Mouse (Mus musculus): ENCODE data around the gene Rph3a. TPM values are rescaled to one million over a fixed set of nuclear protein-coding genes. Genes with fewer than 3 reads are reported as not detected.
"Not testable (repeated sequence)": the region's sequence is repeated elsewhere in the genome, so short reads cannot be mapped to it uniquely, and the experiment has no call there.

Gene Rph3a
- polyA plus RNA-seq, 1 experiment from 2014 or later, result 0.57 TPM

DNA sequence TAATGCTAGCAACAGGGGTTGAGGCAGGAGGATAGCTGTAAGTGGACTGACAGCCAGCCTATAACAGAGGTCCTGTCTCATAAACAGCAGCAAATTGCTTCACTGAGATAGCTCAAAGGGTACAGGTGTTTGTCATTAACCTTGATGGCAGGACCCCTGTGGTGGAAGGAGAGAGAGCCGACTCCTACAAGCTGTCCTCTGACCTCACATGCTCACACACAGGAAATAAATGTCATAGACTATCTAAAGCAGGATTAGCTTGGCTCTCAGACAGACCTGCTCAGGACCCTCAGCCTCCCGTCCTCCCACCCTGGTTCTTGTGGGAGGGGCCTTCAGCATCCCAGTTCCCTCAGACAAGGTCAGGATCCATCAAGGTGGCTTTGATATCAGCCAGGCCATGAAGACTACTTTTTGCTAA, 117.6 kb downstream of the Rph3a start:
- Histone ChIP-seq H3K4me2 (no peak overlapping the region), H3K9me3 (ENCODE audit: control insufficient read depth, low read length) (no peaks in the 10 kb centered on the region), H3K4me1 (ENCODE audit: control insufficient read depth, insufficient read depth, low read length) (no peaks in the 10 kb centered on the region), H3K36me3 (ENCODE audit: control insufficient read depth, insufficient read depth, low read length) (no peaks in the 10 kb centered on the region), H3K27ac (ENCODE audit: low read depth, low read length) (no peak overlapping the region), H3K27me3 (ENCODE audit: control insufficient read depth, insufficient read depth, low read length) (no peaks in the 10 kb centered on the region), H3K4me3 (ENCODE audit: low read depth, low read length) (no peak overlapping the region), H3K9ac (ENCODE audit: low read length) (no peak overlapping the region)
- ATAC-seq (ENCODE audit: low FRiP score) (no peak), DNase-seq (ENCODE audit: low spot score, missing footprints) (no peak)
- WGBS, result 70% methylated on average over 2 of the region's 2 CpGs

DNA sequence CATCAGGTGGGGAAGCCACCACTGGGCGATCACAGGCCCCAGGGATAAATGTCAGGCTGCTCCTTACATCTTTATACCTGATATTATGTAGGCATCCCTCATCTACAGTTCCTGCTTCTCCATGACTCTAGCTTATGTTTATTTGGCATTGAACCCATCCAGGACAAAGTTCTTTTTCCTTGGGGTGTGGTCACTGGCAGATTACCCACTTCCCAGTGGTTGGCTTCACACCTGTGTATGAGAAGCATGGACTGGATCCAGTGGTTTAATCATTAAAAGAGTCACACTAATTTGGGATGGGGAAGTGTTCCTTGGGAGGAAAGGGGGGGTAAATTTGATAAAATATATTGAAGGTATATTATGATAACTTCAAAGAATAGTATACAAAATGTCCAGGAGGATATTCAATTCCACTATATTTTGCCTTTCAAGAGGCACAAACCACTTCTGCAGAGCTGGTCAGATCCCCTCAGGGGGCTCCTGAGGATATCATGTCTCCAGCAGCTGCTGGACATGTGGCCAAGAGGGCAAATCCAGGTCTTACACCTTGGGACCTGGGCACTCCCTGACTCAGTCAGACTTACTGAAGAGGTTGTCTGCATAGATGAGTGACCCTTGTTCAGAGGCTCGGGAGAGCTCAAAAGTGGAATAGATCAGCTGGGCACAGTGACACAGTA, 118.2 kb downstream of the Rph3a start:
- H3K4me1 ChIP-seq (ENCODE audit: control insufficient read depth, insufficient read depth, low read length); H3K27ac ChIP-seq (ENCODE audit: low read depth, low read length); H3K9me3 ChIP-seq (ENCODE audit: control insufficient read depth, low read length); H3K27me3 ChIP-seq (ENCODE audit: control insufficient read depth, insufficient read depth, low read length); H3K9ac ChIP-seq (ENCODE audit: low read length); H3K4me3 ChIP-seq (ENCODE audit: low read depth, low read length); H3K4me2 ChIP-seq; ATAC-seq (ENCODE audit: low FRiP score); H3K36me3 ChIP-seq (ENCODE audit: control insufficient read depth, insufficient read depth, low read length); DNase-seq (ENCODE audit: low spot score, missing footprints): not testable (repeated sequence)
- WGBS, result 86% methylated on average over 2 of the region's 2 CpGs

DNA sequence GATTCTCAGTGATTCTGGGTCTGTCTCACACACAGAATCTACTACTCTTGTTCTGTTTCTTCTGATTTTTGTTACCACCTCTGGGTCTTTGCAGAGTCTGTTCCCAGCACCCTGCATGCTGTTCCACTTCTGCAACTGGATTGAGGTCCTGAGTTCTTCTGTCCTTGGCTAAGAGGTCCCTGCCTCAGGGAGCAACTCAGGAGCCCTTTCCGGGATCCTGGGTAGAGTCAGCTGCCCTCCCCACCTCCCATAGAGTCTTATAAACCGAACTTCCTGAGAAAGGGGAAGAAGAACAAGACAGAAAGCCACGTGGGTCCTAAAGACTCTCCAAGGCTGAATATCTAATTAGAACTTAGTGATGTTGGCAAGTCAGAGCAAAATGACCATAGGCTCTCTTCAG, 118.9 kb downstream of the Rph3a start:
- Histone ChIP-seq H3K4me2 (no peak overlapping the region), H3K4me3 (ENCODE audit: low read depth, low read length) (no peak overlapping the region), H3K27ac (ENCODE audit: low read depth, low read length) (no peak overlapping the region), H3K4me1 (ENCODE audit: control insufficient read depth, insufficient read depth, low read length) (no peaks in the 10 kb centered on the region), H3K9me3 (ENCODE audit: control insufficient read depth, low read length) (no peaks in the 10 kb centered on the region), H3K9ac (ENCODE audit: low read length) (no peak overlapping the region), H3K27me3 (ENCODE audit: control insufficient read depth, insufficient read depth, low read length) (no peaks in the 10 kb centered on the region), H3K36me3 (ENCODE audit: control insufficient read depth, insufficient read depth, low read length) (no peaks in the 10 kb centered on the region)
- ATAC-seq (ENCODE audit: low FRiP score) (no peak), DNase-seq (ENCODE audit: low spot score, missing footprints) (no peak)
- WGBS, result 49% methylated on average over 3 of the region's 3 CpGs

Other genes with a start within 250 kb of the Rph3a start
- gene Oas3, start 232.4 kb downstream of the Rph3a start, polyA plus RNA-seq (2014; fragmentation: Nextera tagmentation; extraction: Ambion mirVana), result 0.11 and 0.20 TPM in 2 replicates
- 0.12 TPM in 1 of 2 replicates, not detected in the other for gene Oas1e, start 214.6 kb downstream of the Rph3a start, polyA plus RNA-seq (2014; fragmentation: Nextera tagmentation; extraction: Ambion mirVana)
- 0.14 and 0.15 TPM in 2 replicates for gene Oas1c, start 197.6 kb downstream of the Rph3a start, polyA plus RNA-seq (2014; fragmentation: Nextera tagmentation; extraction: Ambion mirVana)
- 0.08 TPM in 1 of 2 replicates, not detected in the other for gene Oas1f, start 162.7 kb downstream of the Rph3a start, polyA plus RNA-seq (2014; fragmentation: Nextera tagmentation; extraction: Ambion mirVana)
- gene Oas1h, start 148.7 kb downstream of the Rph3a start, polyA plus RNA-seq (2014; fragmentation: Nextera tagmentation; extraction: Ambion mirVana), result not detected in 2 replicates
- gene Oas1g, start 122.5 kb downstream of the Rph3a start, polyA plus RNA-seq (2014; fragmentation: Nextera tagmentation; extraction: Ambion mirVana), result 0.11 TPM in 1 of 2 replicates, not detected in the other
- 0.72 and 0.89 TPM in 2 replicates for gene Oas1a, start 102.6 kb downstream of the Rph3a start, polyA plus RNA-seq (2014; fragmentation: Nextera tagmentation; extraction: Ambion mirVana)
- not detected in 2 replicates for gene Oas1d, start 95.6 kb downstream of the Rph3a start, polyA plus RNA-seq (2014; fragmentation: Nextera tagmentation; extraction: Ambion mirVana)
- gene Ptpn11, start 181.3 kb upstream of the Rph3a start, polyA plus RNA-seq (2014; fragmentation: Nextera tagmentation; extraction: Ambion mirVana), result 24.5 and 25.2 TPM in 2 replicates
- gene Rpl6, start 194.4 kb upstream of the Rph3a start, polyA plus RNA-seq (2014; fragmentation: Nextera tagmentation; extraction: Ambion mirVana), result 664 and 673 TPM in 2 replicates
- gene Hectd4, start 210.1 kb upstream of the Rph3a start, polyA plus RNA-seq (2014; fragmentation: Nextera tagmentation; extraction: Ambion mirVana), result 8.0 and 9.7 TPM in 2 replicates